Mouse (Mus musculus) thymus, postnatal 0 days (tissue): ENCODE data around the gene Kcnn4. TPM values are rescaled to one million over a fixed set of nuclear protein-coding genes. Genes with fewer than 3 reads are reported as not detected.

ENCODE experiments used
- DNase-seq: peaks from one replicate; pipeline ENCODE4 v3.0.0-alpha.2; 2015; ENCODE audit warnings: low spot score
- microRNA-seq: library from miRNA; unstranded; fragments of <30 nt; microRNA quantifications from one replicate; pipeline ENCODE4, GENCODE M21; 2016; ENCODE audit warnings: borderline number of aligned reads
- polyA plus RNA-seq: library from polyadenylated mRNA; unstranded; fragments of >200 nt; fragmentation: Nextera tagmentation; extraction: Ambion mirVana; gene quantifications from 2 replicates; pipeline ENCODE4 v1.2.1, GENCODE M21; 2015

Kcnn4 gene
- polyA plus RNA-seq, 1 experiment from 2014 or later: 120 TPM

GRCm38 (mm10) chr7:24422251-24422650 lies 52.2 kb downstream of the Kcnn4 start:
- DNase-seq: no peak

- DNase-seq: no peak
These were observed 53.2 kb downstream of the Kcnn4 start for GRCm38 (mm10) chr7:24423107-24423763.

- no peak for DNase-seq
These were observed 54.1 kb downstream of the Kcnn4 start for GRCm38 (mm10) chr7:24423956-24424732.

- no peak for DNase-seq
These were observed 55.9 kb downstream of the Kcnn4 start for GRCm38 (mm10) chr7:24425919-24426318.

GRCm38 (mm10) chr7:24427168-24427567 lies 57.1 kb downstream of the Kcnn4 start:
- DNase-seq: no peak

- no peak for DNase-seq
These were observed 58.7 kb downstream of the Kcnn4 start for GRCm38 (mm10) chr7:24428725-24429124.

GRCm38 (mm10) chr7:24429413-24430112 lies 59.5 kb downstream of the Kcnn4 start:
- DNase-seq: no peak

GRCm38 (mm10) chr7:24430551-24431345 lies 60.7 kb downstream of the Kcnn4 start:
- DNase-seq: peak; percentile 35

GRCm38 (mm10) chr7:24431713-24432112 lies 61.6 kb downstream of the Kcnn4 start:
- DNase-seq: no peak

- no peak for DNase-seq
These were observed 65.2 kb downstream of the Kcnn4 start for GRCm38 (mm10) chr7:24435305-24435704.

Small RNA genes within 50 kb of the gene (microRNA-seq; reads per million reads assigned to microRNA genes)
- gene Gm27592: not detected

Other genes with a start within 250 kb of the Kcnn4 start
- gene Zfp235, start 236.1 kb upstream of the Kcnn4 start, polyA plus RNA-seq: 10.5 and 11.6 TPM in 2 replicates
- 0.98 and 1.2 TPM in 2 replicates for gene Zfp114, start 195.2 kb upstream of the Kcnn4 start, polyA plus RNA-seq
- 1.9 and 3.0 TPM in 2 replicates for gene Zfp111, start 158.8 kb upstream of the Kcnn4 start, polyA plus RNA-seq
- gene Zfp109, start 132.7 kb upstream of the Kcnn4 start, polyA plus RNA-seq: 1.7 and 2.4 TPM in 2 replicates
- gene Zfp108, start 115.5 kb upstream of the Kcnn4 start, polyA plus RNA-seq: 0.85 and 0.89 TPM in 2 replicates
- 3.9 and 5.0 TPM in 2 replicates for gene Zfp93, start 99.8 kb upstream of the Kcnn4 start, polyA plus RNA-seq
- gene Zfp61, start 69.0 kb upstream of the Kcnn4 start, polyA plus RNA-seq: 26.2 and 26.8 TPM in 2 replicates
- 4.6 and 5.5 TPM in 2 replicates for gene Zfp94, start 53.6 kb upstream of the Kcnn4 start, polyA plus RNA-seq
- not detected in 2 replicates for gene Tescl, start 36.3 kb upstream of the Kcnn4 start, polyA plus RNA-seq
- 0.05 TPM in 1 of 2 replicates, not detected in the other for gene Lypd5, start 21.1 kb upstream of the Kcnn4 start, polyA plus RNA-seq
- 30.2 and 33.3 TPM in 2 replicates for gene Smg9, start 29.4 kb downstream of the Kcnn4 start, polyA plus RNA-seq
- gene Irgc1, start 82.0 kb downstream of the Kcnn4 start, polyA plus RNA-seq: 0.18 and 0.22 TPM in 2 replicates
- 3.0 and 3.4 TPM in 2 replicates for gene Plaur, start 92.2 kb downstream of the Kcnn4 start, polyA plus RNA-seq
- gene Cadm4, start 111.8 kb downstream of the Kcnn4 start, polyA plus RNA-seq: 0.71 and 0.83 TPM in 2 replicates
- 16.5 and 16.7 TPM in 2 replicates for gene Zfp428, start 136.7 kb downstream of the Kcnn4 start, polyA plus RNA-seq
- gene AC161166.1, start 142.2 kb downstream of the Kcnn4 start, polyA plus RNA-seq: 0.07 TPM in 1 of 2 replicates, not detected in the other
- gene Irgq, start 160.4 kb downstream of the Kcnn4 start, polyA plus RNA-seq: 5.5 and 5.7 TPM in 2 replicates
- 1.8 and 2.4 TPM in 2 replicates for gene Pinlyp, start 175.9 kb downstream of the Kcnn4 start, polyA plus RNA-seq
- 61.0 and 66.5 TPM in 2 replicates for gene Xrcc1, start 176.0 kb downstream of the Kcnn4 start, polyA plus RNA-seq
- gene Ethe1, start 217.3 kb downstream of the Kcnn4 start, polyA plus RNA-seq: 39.2 and 39.9 TPM in 2 replicates
- 0.48 and 0.71 TPM in 2 replicates for gene Zfp575, start 217.4 kb downstream of the Kcnn4 start, polyA plus RNA-seq
- gene Phldb3, start 240.5 kb downstream of the Kcnn4 start, polyA plus RNA-seq: 0.47 and 0.73 TPM in 2 replicates